Mouse (Mus musculus) spleen, adult 2 months (tissue): ENCODE measurements around the gene Plekho1. TPM values are rescaled to one million over a fixed set of nuclear protein-coding genes. Genes with fewer than 3 reads are reported as not detected.
A peak's percentile ranks its signal among the peaks of the same experiment; 100 is the strongest.
"Not testable (repeated sequence)": the region's sequence is repeated elsewhere in the genome, so short reads cannot be mapped to it uniquely, and the experiment has no call there.

Experiments
- DNase-seq, 2 experiments: peaks; one replicate each; pipeline versions ENCODE4 v3.0.0 to v3.0.0-alpha.2; 2012 to 2021; ENCODE audit warnings: low spot score in 2 of 2, low read depth in 1 of 2
- H3K27ac ChIP-seq: fragments of 200-500 bp; 2 replicates; pipeline ENCODE4 v1.5.1; 2012; ENCODE audit warnings: low read length, inconsistent platforms; ENCODE audit not compliant: insufficient read depth
- H3K27me3 ChIP-seq: fragments of 200-500 bp; 2 replicates; pipeline ENCODE4 v1.6.1; 2012; ENCODE audit warnings: mild to moderate bottlenecking, moderate library complexity, low read length, inconsistent platforms; ENCODE audit not compliant: control insufficient read depth, insufficient read depth
- H3K36me3 ChIP-seq: fragments of 200-500 bp; 2 replicates; pipeline ENCODE4 v1.6.1; 2012; ENCODE audit warnings: mild to moderate bottlenecking, low read length, inconsistent platforms; ENCODE audit not compliant: control insufficient read depth, insufficient read depth
- H3K4me1 ChIP-seq: fragments of 200-500 bp; 2 replicates; pipeline ENCODE4 v1.6.1; 2011; ENCODE audit warnings: inconsistent platforms; ENCODE audit not compliant: control insufficient read depth, insufficient read depth, insufficient read length
- H3K4me3 ChIP-seq: fragments of 200-500 bp; 2 replicates; pipeline ENCODE4 v1.5.1; 2011; ENCODE audit warnings: mild to moderate bottlenecking, inconsistent platforms; ENCODE audit not compliant: insufficient read depth, insufficient read length; ENCODE audit errors: extremely low read depth
- CTCF ChIP-seq: fragments of 200-500 bp; IDR thresholded peaks from 2 replicates; pipeline ENCODE4 v1.5.1; 2011; ENCODE audit warnings: mild to moderate bottlenecking, inconsistent platforms; ENCODE audit not compliant: insufficient read depth, insufficient read length, insufficient replicate concordance; ENCODE audit errors: extremely low read depth
- POLR2A ChIP-seq: fragments of 200-500 bp; IDR thresholded peaks from 2 replicates; pipeline ENCODE4 v1.6.1; 2011; ENCODE audit warnings: low read depth, low read length, inconsistent platforms
- WGBS: fragments of 180-500 bp; shearing (Covaris S2); methylation state at CpG from one replicate; pipeline ENCODE4 v1.1.7; 2018; 5-methylcytosine and 5-hydroxymethylcytosine counted together
- polyA plus RNA-seq: library from polyadenylated mRNA; depleted of rRNA; stranded (reverse); fragments of >200 nt; gene quantifications from 2 replicates; pipeline ENCODE4 v1.2.3, GENCODE M21; 2012; rRNA removed

Plekho1 gene
- 60.1 and 91.7 TPM in 2 replicates for polyA plus RNA-seq

GRCm38 (mm10) chr3:95995802-95996428 is at the start of gene Plekho1:
Gene Plekho1, minus strand, starts transcription at chr3:95996001.
- Histone ChIP-seq H3K4me3 (peak within 1 kb of the TSS; percentile 81), H3K27me3 (no peaks in the 10 kb centered on the region), H3K27ac (peak within 1 kb of the TSS; percentile 97), H3K36me3 (peaks cover 9% of the 10 kb centered on the region), H3K4me1 (peaks cover 10% of the 10 kb centered on the region; the same call in 1 of the 2 replicates)
- TF ChIP-seq POLR2A (no peak; the same call in 1 of the 2 replicates), CTCF (no peak; the same call in 1 of the 2 replicates)
- WGBS = 1% methylated on average over 58 of the region's 84 CpGs
- DNase-seq = peak in 1 of 2 experiments; percentile 72

- not testable (repeated sequence) for H3K4me1 ChIP-seq, H3K4me3 ChIP-seq, H3K27ac ChIP-seq, H3K36me3 ChIP-seq, DNase-seq, H3K27me3 ChIP-seq
- 88% methylated on average over 3 of the region's 3 CpGs for WGBS
Observed at GRCm38 (mm10) chr3:96044559-96044958, 48.8 kb upstream of the Plekho1 start.

GRCm38 (mm10) chr3:96043104-96043503 is 47.3 kb upstream of the Plekho1 start:
- peaks cover 3% of the 10 kb centered on the region; the same call in 1 of the 2 replicates for H3K4me1 ChIP-seq
- no peak for DNase-seq
- peaks cover 6% of the 10 kb centered on the region; the same call in 1 of the 2 replicates for H3K36me3 ChIP-seq
- no peak overlapping the region for H3K4me3 ChIP-seq
- TF ChIP-seq CTCF (no peak), POLR2A (no peak)
- 60% methylated on average over 1 of the region's 1 CpGs for WGBS
- H3K27ac ChIP-seq = no peak overlapping the region
- no peaks in the 10 kb centered on the region for H3K27me3 ChIP-seq

GRCm38 (mm10) chr3:96041079-96041478 is 45.3 kb upstream of the Plekho1 start:
- Histone ChIP-seq H3K4me1 (peaks cover 3% of the 10 kb centered on the region; the same call in 1 of the 2 replicates), H3K27me3 (no peaks in the 10 kb centered on the region), H3K4me3 (no peak overlapping the region), H3K27ac (no peak overlapping the region), H3K36me3 (peaks cover 4% of the 10 kb centered on the region; the same call in 1 of the 2 replicates)
- no peak for DNase-seq
- TF ChIP-seq POLR2A = no peak
- TF ChIP-seq CTCF = no peak
- WGBS = 93% methylated on average over 6 of the region's 6 CpGs

- peak overlapping the region; percentile 35; the same call in 1 of the 2 replicates for H3K27ac ChIP-seq
- no peaks in the 10 kb centered on the region for H3K27me3 ChIP-seq
- H3K4me3 ChIP-seq = no peak overlapping the region
- H3K36me3 ChIP-seq = peaks cover 2% of the 10 kb centered on the region; the same call in 1 of the 2 replicates
- WGBS = 82% methylated on average over 2 of the region's 2 CpGs
- no peak for DNase-seq
- H3K4me1 ChIP-seq = peaks cover 3% of the 10 kb centered on the region; the same call in 1 of the 2 replicates
- TF ChIP-seq CTCF (no peak), POLR2A (no peak)
Observed at GRCm38 (mm10) chr3:96040663-96041006, 44.8 kb upstream of the Plekho1 start.

GRCm38 (mm10) chr3:96039857-96040662 is 44.3 kb upstream of the Plekho1 start:
- H3K4me3 ChIP-seq = no peak overlapping the region
- 63% methylated on average over 9 of the region's 9 CpGs for WGBS
- H3K27me3 ChIP-seq = no peaks in the 10 kb centered on the region
- peaks cover 3% of the 10 kb centered on the region; the same call in 1 of the 2 replicates for H3K4me1 ChIP-seq
- TF ChIP-seq CTCF = no peak
- TF ChIP-seq POLR2A = no peak
- peaks cover 1% of the 10 kb centered on the region; the same call in 1 of the 2 replicates for H3K36me3 ChIP-seq
- H3K27ac ChIP-seq = peak overlapping the region; percentile 66
- no peak for DNase-seq
